Mouse (Mus musculus) 3134 (cell line): ENCODE data around the gene Bcas3.

Experiments
- DNase-seq: peaks from one replicate; pipeline ENCODE4 v3.0.0-alpha.2; 2011; ENCODE audit warnings: low spot score; ENCODE audit not compliant: insufficient read length; ENCODE audit errors: extremely low read depth

Gene Bcas3

GRCm38 (mm10) chr11:85352539-85353380, at the start of gene Bcas3:
Bcas3 (plus strand) TSS chr11:85353167.
- peak; percentile 99 for DNase-seq

GRCm38 (mm10) chr11:85306577-85307260, 46.2 kb upstream of the Bcas3 start:
- DNase-seq, result no peak

DNA sequence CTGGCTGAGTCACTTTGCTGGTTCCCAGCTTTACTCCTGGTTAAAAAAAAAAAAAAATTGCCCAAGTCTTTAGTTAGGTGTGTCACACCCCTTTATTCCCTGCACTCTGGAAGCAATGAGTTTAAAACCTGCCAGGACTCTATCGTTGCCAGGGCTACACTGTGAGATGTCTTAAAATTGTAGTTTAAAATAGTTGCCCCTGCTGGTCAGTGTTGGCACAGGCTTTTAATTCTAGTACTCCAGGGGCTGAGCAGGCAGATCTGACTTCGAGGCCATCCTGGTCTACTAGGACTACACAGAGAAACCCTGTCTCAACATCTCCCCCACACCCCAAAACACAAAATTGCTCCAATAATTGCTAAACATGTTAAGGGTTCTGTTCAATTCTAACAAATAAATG, 44.2 kb upstream of the Bcas3 start:
- DNase-seq, result no peak

- DNase-seq, result no peak
Measured at GRCm38 (mm10) chr11:85310407-85310712, 42.6 kb upstream of the Bcas3 start.

DNA sequence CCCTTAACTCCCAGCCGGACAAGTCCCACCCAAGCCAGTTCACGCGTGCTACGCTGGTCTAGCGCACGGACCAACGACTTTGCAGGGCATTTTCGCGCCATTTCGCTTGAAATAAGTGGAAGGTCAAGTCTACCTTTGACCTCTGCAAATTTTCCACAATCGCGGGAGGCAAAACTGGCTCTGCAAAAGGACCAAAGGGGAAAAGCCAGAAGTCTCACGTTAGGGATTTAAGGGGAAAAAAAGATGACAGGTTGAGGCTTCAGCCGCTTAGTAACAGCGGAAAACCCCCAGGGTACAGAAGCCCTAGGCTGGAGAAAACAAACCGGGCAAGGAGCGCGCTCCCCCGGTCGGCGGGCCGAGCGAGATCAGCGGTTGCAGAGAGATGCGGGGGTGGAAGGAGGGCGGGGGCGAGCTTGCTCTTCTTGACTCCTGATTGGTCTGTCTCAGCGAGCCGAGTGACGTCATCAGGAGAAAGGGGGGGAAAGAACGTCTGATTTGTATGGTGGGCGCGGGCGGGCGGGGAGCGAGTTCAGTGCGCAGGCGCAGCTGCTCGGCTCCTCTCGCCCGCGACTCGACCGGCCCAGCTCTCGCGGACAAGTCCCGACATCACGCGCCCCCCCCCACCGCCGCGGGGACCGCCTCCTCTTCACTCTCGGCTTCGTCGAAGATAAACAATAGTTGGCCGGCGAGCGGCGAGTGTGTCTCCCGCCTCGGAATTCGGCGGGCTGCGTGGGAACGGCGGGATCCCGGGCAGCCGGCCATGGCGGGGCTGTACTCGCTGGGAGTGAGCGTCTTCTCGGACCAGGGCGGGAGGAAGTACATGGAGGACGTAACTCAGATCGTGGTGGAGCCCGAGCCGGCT, 42.0 kb upstream of the Bcas3 start, which contains the start of gene Ppm1d:
Gene Ppm1d, plus strand, starts transcription at position 532 of the 862 bp plus-strand sequence.
- DNase-seq, result peak; percentile 96

GRCm38 (mm10) chr11:85311645-85312490, 41.1 kb upstream of the Bcas3 start:
- peak; percentile 56 for DNase-seq

GRCm38 (mm10) chr11:85312818-85313217, 40.1 kb upstream of the Bcas3 start:
- DNase-seq, result peak; percentile 33

- no peak for DNase-seq
Measured at GRCm38 (mm10) chr11:85313361-85313760, 39.6 kb upstream of the Bcas3 start.

DNA sequence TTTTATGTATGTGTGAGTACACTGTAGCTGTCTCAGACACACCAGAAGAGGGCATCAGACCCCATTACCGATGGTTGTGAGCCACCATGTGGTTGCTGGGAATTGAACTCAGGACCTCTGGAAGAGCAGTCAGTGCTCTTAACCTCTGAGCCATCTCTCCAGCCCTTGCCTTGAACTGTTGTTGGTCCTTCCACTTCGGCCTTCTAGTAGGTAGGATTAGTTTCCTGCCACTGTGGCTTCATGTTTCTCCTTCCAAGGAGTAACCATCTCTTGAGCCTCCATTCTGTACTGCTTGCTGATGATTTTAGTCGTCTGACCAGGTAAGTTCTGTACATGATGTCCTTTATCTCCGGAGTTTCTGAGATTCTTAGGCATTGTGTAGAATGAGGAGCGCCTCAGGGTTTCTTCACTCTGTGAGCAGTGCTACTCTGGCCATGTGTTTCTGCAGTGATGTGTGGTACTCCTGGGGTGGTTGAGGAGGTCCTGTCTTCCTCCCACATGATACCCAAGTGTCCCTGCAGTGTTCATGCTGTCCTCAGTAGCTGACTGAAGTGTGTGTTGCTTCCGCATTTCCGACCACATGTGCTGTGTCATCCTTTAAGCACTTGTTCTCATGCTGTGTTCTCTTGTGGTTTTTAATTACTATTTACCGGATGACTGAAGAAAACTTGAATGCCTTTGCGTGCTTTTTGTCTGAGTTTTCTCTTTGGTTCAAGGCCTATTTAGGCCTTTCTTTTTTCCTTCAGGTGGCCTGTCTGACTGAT, 29.2 kb upstream of the Bcas3 start:
- DNase-seq, result peak; percentile 47

- no peak for DNase-seq
Measured at GRCm38 (mm10) chr11:85328717-85329116, 24.2 kb upstream of the Bcas3 start.

DNA sequence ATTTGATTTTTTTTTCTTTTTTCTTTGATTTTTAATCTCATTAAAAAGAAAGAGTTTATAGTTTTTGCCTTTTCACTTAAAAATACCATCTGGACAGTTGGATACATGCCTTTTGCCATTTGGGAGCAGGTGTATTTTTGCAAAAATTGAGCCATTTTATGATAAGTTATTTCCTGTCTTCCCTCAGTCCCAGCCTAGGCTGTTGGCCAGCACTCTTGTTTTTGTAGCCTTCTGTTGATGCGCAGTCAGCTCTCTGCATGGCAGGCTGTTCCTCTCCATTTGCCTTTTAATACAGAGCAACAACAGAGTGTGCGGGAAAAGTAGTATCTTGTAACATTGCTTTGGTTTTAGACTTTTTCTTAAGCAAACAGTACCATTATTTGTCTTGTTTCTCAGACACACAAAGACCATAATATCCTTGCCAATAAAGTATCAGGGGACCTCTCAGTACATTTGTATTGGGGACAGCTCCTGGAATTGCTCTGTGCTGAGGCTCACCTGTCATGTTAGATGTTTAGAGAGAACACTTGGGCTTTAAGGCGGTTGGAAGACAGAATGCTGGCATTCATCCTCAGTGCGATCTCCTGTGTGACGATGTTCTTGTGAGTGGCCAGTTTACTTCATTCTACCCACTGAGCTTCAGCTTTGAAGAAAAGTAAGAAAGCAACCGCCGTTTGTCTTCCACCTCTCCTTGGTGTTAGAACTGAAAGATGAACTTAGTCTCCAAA, 23.6 kb upstream of the Bcas3 start:
- no peak for DNase-seq

DNA sequence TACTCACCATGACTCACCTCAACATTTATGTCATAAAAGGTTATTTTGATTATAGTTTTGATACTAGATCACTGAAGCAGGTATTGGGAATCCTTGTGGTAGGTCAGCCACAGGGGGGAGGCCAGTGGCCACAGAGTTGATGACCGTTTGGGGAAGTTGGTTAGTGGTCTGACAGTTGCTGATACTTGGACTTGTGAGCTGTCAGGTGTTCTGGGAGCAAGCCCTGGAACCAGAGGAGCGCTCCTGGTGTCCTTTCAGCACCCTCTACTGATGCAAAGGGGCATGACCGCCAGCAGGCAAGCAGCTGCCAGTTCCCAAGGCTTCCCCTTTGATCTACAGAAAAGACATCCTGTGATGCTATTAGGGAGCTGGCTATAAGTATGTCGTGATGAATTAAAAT, 18.2 kb upstream of the Bcas3 start:
- DNase-seq, result peak; percentile 41

DNA sequence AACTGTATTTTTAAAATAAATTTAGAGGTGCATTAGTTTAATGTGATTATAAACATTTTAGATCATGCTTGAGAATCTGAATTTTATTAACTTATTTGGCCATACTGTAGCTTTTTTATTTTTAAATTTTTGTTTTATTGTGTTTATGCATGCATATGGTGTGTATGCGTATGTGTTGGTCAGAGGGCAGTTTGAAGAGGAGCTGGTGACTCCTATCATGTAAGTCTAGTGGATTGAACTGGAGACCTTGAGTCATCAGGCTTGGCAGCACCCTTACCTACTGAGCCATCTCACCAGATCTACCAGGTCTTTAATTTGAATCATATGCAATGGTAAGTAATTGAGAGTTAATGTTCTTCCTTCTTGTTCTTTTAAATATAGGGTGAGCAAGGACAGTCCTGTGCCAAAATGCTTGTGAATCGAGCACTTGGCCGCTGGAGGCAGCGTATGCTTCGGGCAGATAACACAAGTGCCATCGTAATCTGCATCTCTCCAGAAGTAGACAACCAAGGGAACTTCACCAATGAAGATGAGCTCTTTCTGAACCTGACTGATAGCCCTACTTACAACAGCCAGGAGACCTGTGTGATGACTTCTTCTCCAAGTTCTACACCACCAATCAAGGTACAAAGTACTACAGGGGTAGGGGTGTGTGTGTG, 13.7 kb upstream of the Bcas3 start:
- no peak for DNase-seq

DNA sequence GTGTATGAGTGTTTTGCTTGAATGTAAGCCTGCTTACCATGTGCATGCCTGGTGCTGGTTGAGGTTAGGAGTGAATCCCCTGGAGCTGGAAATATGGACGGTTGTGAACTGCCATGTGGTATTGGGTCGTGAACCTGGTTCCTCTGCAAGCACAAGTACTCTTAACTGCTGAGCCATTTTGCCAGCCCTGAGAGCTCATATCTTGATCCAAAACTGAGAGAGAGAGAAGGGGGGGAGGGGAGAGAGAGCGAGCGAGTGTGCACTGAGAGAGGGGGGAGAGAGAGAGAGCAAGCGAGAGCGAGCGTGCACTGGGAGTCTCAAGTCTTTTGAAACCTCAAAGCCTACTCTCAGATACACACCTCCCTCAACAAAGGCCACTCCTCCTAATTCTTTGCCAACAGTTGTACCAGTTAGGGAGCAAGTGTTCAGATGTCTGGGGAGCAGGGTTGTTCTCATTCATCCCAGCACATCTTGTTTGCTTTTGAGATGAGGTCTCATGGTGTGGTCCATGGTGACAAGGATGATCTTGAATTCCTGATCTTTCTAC, 12.8 kb upstream of the Bcas3 start:
- no peak for DNase-seq

- DNase-seq, result no peak
Measured at GRCm38 (mm10) chr11:85353819-85354218, 852 bp downstream of the Bcas3 start.

GRCm38 (mm10) chr11:85359641-85360040, 6.7 kb downstream of the Bcas3 start:
- DNase-seq, result peak; percentile 32

GRCm38 (mm10) chr11:85361621-85362020, 8.7 kb downstream of the Bcas3 start:
- no peak for DNase-seq

DNA sequence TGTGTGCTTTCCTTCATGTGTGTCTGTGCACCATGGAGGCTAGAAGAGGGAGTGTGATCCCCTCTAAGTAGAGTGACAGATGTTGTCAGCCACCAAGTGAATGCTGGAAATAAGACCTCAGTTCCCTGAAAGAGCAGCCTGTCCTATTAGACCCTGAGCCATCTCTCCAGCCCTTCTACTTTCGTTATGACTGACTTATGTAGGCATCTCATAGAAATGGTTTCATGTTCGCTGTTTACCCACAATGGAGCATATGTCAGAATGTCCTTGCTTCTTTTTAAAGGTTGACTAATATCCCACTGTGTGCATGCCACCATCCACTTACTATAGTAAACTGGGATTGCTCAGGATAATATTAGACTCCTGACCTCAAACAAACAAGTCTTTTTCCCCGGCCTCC, 13.2 kb downstream of the Bcas3 start:
- no peak for DNase-seq
